Mouse (Mus musculus): ENCODE results near the gene Macf1. TPM values are rescaled to one million over a fixed set of nuclear protein-coding genes. Genes with fewer than 3 reads are reported as not detected.
"Not testable (repeated sequence)": the region's sequence is repeated elsewhere in the genome, so short reads cannot be mapped to it uniquely, and the experiment has no call there.

Macf1 gene
- total RNA-seq, 2 experiments from 2014 or later, result 150 to 174 TPM

DNA sequence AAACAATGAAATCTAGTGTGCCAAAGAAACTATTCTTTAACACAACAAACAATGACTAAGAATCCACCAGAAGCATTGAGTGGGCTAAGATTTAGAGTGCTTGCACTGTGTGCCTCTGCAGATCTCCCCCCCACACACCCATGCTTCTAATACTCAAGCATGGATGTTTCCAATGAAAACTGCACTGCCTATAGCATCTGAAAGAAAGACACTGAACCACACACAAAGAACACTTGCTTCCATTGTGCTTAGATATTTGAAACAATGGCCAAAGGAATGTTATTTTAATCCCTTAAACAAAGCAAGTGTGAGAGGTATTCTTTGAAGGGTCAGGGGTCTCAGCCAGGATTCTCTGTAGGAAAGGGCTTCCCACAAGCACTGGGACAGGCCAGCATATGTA is 140.5 kb downstream of the Macf1 start:
- DNase-seq, result no peak

DNA sequence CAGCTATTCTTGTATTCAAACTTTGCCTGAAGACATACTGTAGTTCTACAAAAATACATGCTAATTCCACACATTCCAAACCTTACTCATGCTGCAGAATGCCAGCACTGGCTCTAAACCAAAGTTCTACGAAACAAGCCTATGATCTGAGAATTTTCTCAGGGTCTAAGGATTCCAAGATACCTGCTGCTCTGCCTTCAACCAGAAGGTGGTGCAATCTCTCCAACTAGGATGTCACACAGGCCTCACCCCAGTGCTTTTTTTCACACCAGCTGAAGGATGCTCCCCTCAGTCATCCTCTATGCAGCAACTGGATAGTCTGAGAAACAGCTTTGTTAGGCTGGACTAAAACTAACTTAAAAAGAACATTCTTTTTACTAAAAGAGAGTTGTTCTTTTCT is 148.9 kb downstream of the Macf1 start:
- peak; percentile 54 to 75 for DNase-seq

DNA sequence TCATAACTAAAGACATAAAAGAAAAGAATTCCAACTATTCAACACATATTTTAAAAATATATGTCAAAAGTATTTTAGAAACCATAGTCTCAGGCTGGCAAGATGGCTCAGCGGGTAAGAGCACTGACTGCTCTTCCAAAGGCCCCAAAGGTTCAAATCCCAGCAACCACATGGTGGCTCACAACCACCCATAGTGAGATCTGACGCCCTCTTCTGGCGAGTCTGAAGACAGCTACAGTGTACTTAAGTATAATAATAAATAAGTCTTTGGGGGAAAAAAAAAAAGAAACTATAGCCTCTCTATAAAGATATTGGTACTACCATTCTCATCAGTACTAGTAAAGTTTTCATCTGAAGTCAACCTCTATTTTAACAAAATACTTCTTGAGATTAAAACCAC is 152.2 kb downstream of the Macf1 start:
- no peak for DNase-seq

DNA sequence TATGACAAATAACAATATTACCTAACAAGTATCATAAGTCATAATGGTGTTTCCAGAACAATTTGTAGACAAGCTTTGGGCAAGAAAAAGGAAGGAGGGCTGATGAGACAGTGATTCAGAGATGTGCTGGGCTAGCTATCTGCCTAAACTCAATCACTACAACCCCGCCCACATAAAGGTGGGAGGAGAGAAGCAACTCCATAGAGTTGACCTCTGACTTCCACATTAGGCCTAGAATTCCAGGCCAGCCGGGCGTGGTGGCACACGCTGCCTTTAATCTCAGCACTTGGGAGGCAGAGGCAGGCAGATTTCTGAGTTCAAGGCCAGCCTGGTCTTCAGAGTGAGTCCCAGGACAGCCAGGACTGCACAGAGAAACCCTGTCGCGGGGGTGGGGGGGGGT is 153.2 kb downstream of the Macf1 start:
- DNase-seq, result no peak

DNA sequence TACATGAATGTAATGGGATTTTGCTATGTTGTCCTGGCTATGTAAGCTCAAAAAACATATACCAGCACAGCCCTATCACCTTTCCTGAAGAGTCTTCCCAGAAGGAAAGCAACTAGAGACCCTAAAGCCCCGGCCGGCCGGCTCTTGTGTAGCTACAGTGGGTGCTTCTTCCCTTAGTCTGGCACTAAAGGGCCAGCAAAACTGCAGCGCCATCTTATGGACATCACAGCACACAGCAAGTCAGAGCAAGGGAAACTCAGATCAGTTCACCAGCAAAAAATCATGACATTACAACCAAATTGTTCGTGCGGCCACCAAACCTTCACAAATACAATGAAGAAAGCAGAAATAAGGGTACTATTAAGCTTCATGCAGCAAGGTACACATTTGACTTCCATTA is 154.9 kb downstream of the Macf1 start:
- DNase-seq, result peak; percentile 10 to 27

DNA sequence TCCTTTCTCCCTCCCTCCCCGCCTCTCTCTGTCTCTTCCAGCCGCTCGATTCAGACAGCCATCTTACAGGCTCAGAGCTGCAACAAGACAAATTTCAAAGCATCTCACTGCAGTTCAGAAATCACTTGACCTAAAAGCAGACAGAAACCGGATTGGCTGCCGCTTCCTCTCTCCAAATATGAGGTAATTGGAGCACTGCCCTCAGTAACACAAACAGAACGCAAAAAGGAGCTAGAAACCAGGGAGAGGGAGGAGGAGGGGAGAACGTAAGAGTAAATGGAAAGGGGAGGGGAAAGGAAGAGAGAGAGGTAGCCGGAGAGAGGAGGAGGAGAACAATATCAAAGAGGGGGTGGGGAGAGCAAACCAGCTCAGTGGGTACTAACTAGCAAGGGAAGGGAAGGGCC is 156.6 kb downstream of the Macf1 start:
- DNase-seq, result peak; percentile 36 to 39

DNA sequence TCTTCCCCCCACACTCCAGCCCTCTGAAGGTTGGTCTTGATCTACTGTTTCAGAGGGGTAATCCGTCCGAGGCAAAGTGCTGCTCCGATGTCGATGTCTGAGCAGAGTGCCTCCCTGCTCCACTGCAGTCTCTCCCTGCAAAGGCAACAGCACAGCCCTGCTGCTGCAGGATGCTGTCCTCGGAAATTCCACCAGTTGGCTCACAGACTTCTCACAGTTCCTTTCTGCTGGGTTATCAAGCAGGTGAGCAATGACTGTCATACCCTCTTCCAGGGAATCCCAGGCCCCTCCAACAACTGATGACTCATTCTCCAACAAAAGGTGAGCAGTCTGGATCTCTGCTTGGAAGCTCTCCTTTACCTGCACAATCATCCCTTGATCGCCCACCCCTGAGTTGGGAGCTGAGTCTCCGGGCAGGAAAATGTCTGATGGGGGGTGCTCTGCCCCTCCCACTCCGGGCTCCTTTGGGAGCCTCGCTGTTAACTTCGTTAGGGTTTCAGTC is 157.3 kb downstream of the Macf1 start:
- DNase-seq, result no peak

DNA sequence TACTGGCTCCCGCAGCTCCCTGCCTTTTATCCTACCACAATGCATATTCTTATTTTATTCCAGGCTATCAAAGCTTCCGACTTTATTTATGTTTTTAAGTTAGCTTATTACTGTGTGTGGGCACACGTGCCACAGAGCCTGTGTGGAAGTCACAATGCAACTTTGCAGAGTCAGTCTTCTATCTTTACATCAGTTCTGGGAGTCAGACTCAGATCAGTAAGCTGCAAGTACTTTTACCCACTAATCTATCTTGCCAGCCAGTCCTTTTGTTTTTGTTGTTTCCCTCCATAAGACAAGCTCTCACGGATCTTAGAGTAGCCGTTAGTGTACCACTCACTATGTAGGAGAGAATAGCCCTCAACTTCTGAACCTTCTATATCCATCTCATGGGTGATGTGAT is 159.4 kb downstream of the Macf1 start:
- DNase-seq, result no peak

DNA sequence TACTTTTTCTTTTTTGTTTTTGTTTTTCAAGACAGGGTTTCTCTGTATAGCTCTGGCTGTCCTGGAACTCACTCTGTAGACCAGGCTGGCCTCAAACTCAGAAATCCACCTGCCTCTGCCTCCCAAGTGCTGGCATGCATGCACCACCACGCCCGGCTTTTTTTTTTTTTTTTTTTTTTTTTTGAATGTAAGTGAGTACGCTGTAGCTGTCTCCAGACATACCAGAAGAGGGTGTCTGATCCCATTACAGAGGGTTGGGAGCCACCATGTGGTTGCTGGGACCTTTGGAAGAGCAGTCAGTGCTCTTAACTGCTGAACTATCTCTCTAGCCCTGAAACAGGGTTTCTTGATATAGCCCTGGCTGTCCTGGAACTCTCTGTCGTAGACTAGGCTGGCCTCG is 164.0 kb downstream of the Macf1 start:
- not testable (repeated sequence) for DNase-seq

DNA sequence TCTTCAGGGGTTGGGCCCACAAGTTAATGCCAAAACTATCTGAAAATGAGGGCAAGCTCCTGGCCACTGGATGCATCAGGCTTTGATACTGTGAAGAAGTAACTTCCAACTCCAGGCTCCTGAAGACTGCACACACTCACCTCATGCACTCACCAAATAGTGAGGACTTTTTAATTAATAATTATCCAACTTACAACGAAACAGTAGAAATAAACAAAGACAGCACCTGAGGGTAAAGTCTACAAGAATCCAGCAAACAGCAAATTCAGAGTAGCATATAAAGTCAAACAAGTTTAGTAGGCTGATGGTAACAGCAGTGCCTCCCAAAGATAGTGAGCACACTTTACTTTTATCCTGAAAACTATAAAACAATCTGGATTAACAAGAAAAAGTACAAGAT is 168.5 kb downstream of the Macf1 start:
- DNase-seq, result no peak

DNA sequence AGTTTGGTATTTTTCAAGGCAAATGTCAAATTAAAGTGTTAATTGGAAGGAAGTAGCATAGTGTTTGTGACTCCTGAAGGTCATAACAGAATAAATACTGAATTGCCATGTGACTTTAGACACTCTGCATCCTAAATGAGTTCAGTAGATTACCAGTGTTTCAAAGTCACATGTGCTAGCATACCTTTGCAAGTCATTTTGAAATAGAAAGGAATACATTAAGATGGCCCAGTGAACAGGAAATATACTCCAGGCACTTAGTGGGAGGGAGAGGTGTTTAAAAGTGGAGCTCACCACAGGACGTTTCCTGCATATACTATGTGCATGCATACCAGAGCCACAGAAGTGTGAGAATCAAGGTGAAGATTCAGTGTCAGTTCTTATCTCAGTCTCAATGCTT is 174.0 kb downstream of the Macf1 start:
- DNase-seq, result no peak

DNA sequence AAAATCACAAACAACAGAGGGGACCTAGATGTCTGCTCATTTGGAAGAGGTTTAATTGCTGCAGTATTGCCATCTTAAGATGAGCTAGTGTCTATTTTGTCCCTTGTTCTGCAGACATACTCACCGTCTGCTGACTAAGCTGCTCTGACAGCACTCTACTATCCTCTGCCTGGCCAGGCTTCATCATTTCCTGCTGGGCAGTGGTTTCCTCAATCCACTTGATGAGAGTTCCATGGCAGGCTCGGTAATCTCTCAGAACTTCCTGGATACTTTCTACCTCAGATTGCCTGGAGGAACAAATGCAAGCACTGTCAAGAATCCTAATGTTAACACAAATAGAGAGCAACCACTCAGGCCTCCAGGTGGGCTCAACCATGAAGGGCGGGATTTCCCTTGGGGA is 195.1 kb downstream of the Macf1 start:
- no peak for DNase-seq

DNA sequence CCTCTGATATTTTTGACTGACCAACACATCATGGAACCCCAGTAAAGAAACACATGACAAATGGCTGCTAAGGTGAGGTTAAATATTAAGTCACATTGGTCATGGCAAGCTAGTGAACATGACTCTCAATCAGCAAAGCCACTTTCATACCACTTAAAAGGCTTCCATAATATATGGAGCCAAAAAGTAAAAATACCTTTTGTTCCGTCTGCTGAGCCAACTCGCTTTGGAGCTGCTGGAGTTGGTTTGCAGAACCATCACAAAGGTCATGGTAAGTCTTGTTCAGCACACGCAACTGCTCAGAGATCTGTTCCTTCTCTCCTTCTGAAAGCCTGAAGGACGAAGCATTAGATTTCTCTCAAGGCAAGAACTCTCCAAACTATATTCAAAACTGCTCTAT is 204.2 kb downstream of the Macf1 start:
- DNase-seq, result no peak

DNA sequence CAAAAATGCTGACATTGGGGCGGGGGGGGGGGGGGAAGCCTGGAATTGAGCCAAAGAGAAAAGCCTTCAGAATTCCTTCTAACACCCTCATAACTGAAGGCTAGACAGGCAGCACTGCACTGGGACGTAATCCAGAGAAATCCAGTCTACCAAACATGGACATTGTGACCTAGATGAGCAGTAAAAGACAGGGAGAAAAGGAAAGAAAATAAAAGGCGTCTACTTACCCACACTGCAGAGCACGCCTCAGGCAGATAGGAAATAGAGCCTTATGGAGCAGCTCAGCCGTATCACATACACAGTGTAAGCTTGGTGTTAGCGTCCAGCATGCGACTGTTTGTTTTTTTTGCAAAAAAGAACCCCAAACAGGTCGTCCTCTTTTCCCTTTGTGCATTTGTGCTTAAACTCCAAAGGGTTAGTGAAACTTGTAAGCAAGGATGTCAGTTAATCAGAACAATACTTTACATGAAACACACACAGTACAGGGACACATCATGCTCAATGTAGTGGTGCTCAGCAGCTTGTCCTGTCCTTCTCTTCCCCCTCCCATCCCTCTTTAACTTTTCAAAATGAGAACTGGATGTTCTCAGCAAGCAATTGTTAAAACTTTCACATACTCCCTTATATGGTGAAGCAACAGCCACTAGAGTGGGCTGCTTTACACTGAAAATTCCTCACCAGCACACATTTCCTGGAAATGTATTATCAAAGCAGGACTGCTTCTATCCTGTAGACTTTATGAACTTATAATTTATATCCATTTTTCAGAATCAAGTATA is 205.3 kb downstream of the Macf1 start:
- DNase-seq, result no peak

DNA sequence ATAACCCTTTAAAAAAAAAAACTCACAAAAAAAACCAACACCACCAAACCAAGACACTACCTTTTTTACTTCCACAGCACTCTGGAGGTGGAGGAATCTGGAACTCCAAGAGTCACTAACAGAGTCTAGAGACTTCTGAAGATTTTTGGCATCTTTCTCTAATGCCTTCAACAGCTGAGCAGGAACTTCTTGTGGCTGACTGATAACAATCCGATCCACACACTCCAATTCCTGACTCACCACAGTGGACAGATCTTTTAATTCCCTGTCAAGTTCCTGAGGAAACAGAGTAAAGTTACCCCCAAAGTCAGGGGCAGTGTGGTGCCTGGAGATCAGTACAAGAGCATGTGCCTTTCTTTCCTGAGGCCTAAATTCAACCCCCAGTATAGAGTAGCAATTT is 218.4 kb downstream of the Macf1 start:
- DNase-seq, result no peak

DNA sequence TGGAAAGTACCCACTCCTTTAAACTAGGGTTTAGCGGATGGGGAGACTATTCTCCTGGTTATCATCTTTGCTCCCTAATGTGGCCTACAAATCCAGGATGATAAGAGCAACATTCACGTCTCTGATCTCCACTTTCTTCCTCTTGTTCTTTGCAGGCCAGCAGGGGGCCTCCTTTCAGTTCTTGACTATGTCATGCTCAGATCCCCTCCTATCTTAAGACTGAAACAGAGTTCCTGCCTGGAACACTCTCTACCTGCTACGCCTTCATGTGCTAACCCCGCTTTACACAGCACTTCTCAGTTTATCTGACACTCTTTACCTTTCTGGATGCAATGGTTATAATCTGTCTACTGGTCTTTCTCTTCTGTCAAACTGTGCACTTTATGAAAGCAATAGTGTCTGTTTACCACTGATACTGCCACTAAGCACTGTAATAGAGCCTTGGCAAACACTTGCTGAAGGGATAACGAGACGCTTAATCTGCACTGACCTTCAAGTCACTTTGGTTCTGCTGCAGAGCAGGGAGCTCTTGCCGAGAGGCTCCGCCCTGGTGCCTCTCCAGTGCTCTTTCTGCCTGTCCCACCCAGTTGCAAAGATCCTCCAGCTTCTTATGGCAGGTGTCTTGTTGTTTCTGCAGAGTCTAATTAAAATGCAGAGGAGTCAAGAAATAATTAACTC is 223.4 kb downstream of the Macf1 start:
- peak in 1 of 2 experiments; percentile 23 for DNase-seq

DNA sequence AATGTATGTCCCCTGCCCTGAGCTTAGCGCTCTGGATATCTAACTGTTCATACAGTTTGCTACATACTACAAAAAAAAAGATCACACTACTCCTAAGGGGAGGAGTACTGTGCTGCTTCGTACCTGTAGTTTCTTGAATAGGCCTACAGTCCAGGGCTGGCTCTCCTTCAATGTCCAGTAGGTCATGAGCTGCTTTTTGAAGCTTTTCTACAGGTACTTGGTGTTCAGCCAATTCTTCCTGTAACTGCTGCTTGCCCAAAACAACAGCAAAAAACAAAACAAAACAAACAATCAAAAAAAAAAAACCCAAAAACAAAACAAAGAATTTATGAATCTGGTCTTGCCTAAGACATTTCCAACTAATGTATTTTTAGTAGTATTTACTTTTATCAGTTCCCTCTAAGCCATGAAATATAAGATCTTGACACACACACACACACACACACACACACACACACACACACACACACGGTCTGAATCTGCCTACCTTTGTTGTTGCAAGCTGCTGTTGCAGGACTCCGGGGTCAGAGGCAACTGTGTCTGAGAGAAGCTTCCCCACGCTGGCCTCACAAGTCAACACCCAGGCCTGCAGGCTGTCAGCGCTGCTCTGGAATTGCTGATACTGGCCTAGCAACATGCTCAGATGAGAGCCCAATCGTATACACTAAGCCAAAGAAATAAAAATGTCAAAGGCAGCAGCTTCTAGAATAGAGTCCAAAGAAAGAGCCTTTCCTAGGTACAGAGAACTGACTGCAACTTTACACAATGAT is 229.1 kb downstream of the Macf1 start:
- DNase-seq, result no peak

DNA sequence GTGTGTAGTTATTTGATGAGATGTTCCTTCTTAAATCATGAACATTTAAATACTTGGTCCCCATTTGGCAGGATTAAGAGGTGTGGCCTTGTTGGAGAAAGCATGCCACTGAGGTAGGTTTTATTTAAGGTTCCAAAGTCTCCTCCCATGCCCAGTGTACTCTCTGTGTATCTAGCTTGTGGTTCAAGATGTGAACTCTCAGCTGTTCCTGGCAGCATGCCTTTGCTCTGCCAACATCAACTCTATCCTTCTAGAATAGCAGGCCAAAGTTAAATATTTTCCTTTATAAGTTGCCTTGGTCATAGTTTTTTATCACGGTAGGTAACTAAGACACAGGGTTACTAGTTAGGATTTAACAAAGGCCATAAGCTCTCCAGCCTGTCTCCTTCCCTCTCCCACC is 230.4 kb downstream of the Macf1 start:
- no peak for DNase-seq

DNA sequence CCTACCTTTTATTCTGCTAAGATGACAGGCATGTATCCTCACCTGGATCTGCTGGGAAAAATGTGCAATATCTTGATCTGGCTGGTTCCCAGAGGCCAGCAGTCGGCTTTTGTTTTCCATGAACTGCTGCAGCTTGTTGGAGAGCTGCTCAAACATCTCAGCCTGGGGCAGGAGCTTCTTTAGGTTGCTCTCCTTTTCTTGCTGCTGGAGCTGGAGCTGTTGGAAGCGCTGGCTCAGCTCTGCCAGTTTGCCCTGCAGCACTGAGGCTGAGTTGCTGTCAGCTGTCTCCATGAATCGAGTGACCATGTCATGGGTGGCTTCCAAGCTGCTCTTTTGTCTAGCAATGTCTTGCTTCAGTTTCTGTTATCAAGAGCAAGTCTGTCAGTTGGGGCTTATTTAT is 232.2 kb downstream of the Macf1 start:
- no peak for DNase-seq

DNA sequence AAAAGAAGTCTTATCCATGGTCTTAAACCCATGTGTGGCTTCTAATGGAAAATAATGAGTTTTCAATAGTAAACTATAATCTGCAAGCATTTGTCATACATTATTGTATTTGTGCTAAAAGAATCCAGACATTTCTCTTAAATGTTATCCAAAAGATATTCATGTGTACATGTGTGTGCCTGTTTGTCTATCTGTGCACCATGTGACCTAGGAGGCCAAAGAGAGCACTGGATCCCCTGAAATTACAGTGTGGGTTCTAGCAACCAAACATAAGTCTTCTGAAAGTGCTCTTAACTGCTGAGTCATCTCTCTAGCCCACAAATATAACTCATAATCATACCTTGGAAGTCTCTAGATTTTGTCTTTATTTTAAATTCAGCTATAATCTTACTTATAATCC is 234.9 kb downstream of the Macf1 start:
- no peak for DNase-seq

DNA sequence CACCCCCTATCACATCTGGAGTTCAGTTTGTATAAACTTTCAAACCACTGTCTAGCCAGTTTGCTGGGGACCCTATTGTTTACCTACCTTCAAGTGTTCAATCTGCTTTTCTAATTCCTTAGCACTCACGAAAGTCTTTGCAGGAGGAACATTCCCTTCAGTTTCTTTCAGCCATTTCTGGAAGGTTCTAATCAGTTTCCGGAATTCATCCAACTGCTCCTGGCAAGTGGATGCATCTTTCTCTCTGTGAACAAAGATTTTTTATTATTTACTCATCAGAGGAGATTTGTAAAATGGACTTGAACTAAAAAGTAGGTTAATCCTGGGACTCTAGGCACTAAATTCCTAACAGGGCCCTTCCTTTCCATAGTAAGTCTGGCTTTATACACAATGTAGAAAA is 236.1 kb downstream of the Macf1 start:
- DNase-seq, result no peak

DNA sequence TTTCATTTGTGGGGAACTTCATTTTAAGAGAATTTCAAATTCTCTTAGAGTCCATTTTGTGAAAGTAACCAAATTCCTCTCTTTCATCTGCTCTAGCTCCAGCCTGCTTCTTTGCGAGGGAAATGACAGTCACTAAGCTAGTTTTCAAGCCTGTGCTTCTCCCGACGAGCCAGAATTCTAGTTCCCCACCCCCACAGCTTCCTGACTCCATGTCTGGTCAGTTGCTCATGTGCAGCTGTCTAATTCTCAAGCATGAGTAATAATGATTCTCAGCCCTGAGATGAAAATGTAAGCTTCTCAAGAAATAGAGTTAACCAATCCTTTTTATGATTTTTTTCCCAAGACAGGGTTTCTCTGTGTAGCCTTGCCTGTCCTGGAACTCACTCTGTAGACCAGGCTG is 236.9 kb downstream of the Macf1 start:
- DNase-seq, result no peak

DNA sequence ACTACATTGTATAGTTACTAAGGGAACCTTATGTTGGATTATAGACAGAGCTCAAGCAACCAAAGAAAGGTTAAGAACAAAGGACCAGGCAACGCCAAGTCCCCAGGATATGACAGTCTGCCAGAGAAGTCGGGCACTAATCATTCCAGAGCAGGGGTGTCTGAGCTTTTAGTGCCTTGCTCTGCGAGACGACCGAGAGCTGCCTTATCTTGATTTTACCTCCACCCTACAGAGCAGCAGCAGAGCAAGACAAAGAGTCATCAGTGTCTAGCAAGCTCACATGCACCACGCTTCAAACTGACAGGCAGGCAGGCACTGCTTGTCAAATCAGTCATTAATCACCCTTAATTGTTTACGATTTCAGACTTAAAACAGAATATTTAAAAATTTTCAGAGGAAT is 237.4 kb downstream of the Macf1 start:
- no peak for DNase-seq
